Mouse (Mus musculus) kidney, postnatal 25 days (tissue): Measurements from ENCODE around the gene Fbxl22.
A peak's percentile ranks its signal among the peaks of the same experiment; 100 is the strongest.

Source experiments
- DNase-seq, 2 experiments: peaks; one replicate each; pipeline ENCODE4 v3.0.0; 2021; ENCODE audit warnings: mixed read lengths in 2 of 2

Gene Fbxl22

DNA sequence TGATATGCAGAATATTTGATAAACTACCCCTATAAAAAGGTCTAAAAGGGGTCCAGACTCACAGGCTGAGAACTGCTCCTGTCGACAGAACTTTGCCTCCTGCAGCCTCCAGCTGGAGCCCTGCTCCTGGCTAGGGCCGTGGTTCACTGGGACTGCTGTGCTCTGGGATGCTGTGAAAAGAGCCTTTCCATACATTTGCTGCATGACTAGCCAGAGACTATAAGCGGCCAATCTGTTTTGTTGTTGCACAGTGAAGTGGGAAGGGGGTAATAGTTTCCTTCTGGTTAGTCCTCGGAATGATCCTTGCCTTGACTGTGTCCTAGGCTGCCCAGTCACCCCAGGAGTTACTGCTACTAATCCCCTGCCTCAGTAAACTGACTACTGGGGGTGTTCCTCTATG, 8.4 kb downstream of the Fbxl22 start:
- no peak for DNase-seq

DNA sequence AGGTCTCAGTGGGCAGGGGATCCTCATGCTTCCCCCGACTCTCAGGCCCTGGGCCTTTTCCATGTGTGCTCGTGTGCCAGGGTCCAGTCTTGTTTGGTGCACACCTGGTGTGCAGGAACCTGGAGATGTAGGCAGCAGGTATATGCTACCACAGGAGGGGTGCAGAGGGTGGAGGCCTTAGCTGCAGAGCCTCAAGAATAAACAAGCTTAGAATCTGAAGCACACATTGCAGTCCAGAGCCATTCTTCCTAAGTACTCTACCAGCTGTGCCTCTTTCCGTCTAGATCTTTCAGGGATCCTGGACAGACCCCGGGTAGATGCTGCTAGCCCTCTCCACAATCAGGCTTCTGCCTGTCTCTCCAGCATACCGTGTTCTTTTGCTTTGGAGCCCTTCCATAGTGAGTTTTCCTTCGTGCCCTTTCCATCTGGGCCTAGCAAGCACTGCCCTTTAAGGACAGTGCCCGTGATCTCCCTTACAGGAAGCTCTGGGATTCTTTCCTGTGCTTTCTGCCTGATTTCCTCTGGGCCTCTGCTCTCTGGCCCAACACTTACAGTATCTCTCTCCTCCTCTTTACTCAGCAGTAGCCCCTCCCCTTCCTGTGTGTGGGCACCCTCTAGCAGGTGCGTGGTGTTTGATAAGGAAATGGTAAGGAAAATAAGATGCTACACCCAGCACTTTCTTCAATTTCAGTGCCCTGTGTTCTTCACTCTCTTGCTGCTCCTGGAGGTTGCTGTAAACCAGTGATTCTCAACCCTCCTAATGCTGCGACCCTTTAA, 9.1 kb downstream of the Fbxl22 start:
- no peak for DNase-seq

DNA sequence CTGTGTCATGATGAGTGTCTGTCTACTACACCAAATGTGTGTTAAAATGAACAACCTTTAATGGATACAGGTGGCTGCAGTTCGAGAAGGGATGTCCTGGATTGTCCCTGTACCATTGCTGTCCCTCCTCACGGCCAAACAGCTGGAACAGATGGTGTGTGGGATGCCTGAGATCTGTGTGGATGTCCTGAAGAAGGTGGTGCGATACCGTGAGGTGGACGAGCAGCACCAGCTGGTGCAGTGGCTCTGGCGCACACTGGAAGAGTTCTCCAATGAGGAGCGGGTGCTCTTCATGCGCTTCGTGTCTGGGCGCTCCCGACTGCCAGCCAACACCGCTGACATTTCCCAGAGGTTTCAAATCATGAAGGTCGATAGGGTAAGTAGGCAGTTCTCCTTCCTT, 9.9 kb downstream of the Fbxl22 start:
- no peak for DNase-seq

DNA sequence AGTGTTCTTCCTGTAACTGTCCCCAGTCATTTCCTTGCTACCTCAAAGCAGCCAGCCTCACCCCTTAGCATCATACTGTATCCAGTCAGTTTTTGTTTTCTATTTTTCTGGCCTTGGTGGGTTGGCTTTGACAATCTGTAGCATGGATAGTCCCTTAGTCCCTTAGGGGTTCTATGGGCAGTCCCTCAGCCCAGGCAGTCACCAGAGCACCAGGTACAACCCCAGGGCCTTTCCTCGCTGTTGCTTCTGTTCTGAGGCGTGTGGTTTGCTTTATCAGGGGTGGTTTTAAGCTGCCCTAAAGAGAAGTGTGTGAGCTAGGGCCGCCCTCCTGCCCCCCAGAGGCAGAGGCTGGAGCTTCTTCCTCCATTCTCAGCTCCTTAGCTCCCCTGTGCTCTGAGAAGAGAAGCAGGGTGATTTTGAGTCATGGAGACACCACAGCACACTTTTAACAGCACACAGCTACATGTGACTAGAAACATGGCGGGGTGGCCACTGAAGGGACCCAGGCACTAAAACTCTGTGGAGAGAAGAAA, 10.4 kb downstream of the Fbxl22 start:
- DNase-seq, result no peak

DNA sequence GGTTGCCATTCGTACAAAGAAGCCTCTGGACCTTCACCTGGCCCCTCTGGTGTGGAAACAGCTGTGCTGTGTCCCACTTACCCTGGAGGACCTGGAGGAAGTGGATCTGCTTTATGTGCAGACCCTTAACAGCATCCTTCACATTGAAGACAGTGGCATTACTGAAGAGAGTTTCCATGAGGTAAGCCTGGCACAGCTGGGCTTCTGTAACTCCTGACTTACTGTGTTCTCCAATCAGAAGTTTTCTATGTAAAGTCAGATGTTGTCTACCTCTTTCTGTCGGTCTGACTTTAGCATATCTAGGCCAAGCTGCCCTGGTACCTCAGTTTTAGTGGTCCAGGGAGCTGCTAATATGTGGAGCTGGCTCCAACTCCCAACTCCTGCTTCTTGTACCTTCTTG, 13.1 kb downstream of the Fbxl22 start:
- no peak for DNase-seq

DNA sequence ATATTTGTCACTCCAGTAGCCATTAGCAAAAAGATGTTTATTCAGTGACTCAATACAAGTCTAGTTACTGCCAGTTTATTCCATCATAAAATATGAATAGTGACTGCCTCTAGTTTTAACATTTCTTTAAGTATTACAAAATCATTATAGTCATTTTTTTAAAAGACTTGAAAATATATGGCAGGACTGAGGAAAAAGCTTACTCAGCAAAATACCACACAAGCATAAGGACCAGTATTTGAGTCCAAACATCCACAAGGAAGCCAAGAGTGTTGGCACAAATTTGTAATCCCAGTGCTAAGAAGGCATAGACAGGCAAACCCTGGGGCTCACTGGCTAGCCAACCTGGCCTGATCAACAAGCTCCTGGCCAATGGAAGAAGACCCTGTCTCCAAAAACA, 20.4 kb downstream of the Fbxl22 start:
- no peak for DNase-seq

DNA sequence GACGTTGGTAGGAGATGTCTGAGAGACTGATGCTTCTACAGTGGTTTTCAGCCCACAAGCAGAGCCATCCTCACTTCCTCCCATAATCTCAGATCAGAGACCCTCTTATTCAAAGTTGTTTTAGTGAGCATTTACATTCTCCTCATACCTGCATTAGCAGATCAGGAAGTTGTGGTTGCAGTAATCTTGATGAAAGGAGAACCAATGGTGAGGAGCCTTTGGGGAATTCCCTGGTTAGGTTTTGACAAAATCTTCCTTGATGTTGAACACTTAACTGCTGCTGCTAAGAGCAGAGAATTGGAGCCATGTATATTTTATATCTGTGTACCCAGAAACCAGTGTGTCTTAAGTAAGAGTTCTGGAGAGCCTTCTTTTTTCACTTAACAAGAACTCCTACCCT, 22.0 kb downstream of the Fbxl22 start:
- DNase-seq, result no peak

DNA sequence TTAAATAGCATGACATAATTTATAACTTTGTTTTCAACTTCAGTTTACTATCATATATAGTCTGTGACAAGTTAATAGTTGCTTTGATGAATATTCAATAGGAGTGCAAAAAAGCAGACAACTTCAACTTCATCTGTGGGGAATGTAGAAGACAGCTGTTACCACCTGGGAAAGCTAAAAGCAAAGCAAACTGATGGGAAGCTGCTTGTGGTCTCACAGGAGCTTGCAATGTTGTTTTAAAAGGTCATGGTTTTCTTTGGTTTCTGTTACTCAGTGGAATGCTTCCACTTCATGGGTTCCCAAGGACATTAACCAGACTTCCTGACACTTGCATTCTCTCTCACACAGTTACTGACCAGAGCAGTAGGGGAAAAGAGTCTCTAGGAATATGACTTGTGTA, 25.6 kb downstream of the Fbxl22 start:
- no peak for DNase-seq

DNA sequence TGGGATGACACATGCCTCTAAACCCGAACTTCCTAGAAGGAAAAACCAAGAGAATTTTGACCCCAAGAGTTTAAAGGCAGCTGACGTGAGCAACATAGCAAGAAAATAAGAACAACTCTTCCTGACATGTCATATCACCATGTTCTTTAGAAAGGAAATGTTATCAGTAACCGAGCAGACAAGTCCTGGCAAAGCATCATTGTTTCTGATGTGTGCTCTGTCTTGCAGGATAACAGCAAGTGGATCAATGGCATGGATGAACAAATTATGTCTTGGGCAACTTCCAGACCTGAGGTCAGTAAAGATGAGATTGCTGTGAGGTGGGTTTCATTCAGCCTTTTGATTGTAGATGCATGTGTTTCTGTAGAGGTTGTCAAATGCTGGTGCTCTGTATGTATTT, 31.0 kb downstream of the Fbxl22 start:
- DNase-seq, result no peak

DNA sequence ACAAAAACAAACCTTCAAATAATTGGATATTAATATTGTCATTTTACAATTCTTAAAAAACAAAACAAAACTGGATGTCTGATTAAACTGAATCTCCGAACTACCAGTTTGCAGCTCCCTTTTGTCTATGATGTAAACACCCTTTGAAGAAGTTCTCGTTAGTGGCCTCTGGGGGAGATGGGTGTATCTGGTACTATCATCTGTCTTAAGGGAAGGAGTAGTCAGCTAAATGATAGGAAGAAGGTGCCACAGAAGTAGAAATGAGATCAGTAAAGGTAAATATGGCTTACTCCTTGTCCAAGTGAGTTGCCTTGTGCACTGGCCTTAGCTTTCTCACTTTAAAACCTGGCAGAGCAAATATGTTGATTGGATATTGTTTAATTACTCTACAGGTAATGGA, 36.6 kb downstream of the Fbxl22 start:
- no peak for DNase-seq

DNA sequence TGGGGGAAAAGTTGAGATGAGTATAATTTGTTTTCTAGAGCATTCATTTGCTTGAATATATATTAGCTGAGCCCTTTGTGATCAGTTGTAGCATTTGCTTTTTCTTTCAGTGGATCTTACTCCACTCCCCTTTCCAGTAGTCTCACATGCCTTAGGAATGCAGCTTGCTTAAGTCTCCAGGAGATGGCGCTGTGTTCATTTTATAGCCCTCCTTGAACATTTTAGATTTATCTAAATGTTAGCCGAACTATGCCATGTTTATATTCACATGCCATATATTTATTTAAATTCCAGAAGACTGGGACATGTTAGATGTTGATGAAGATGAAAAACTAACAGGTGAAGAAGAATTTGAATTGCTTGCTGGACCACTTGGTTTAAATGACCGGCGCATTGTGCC, 49.3 kb downstream of the Fbxl22 start:
- peak in 1 of 2 experiments; percentile 22 for DNase-seq
